Mouse (Mus musculus) limb, embryonic 11.5 days (tissue): Measurements from ENCODE around the gene Ankrd44. TPM values are rescaled to one million over a fixed set of nuclear protein-coding genes. Genes with fewer than 3 reads are reported as not detected.

ENCODE experiments used
- ATAC-seq: fragments of 200-750 bp; cut with Nextera tagmentation; 2 replicates; pipeline ENCODE4 v1.8.0; 2017; ENCODE audit warnings: low read depth; ENCODE audit not compliant: insufficient number of reproducible peaks, low FRiP score, low TSS enrichment
- DNase-seq: peaks from one replicate; pipeline ENCODE4 v3.0.0-alpha.2; 2015; ENCODE audit warnings: low spot score
- H3K27ac ChIP-seq: fragments of 300-500 bp; sonication (generic); replicated peaks from 2 replicates; pipeline ENCODE4 v1.5.1; 2014; ENCODE audit warnings: low read depth, mild to moderate bottlenecking, low read length
- H3K27me3 ChIP-seq: fragments of 300-500 bp; sonication (generic); 2 replicates; pipeline ENCODE4 v1.6.1; 2014; ENCODE audit warnings: mild to moderate bottlenecking, low read length, mixed read lengths; ENCODE audit not compliant: control insufficient read depth, insufficient read depth
- H3K36me3 ChIP-seq: fragments of 300-500 bp; sonication (generic); 2 replicates; pipeline ENCODE4 v1.6.1; 2014; ENCODE audit warnings: mild to moderate bottlenecking, low read length, moderate library complexity, mixed read lengths; ENCODE audit not compliant: control insufficient read depth, insufficient read depth
- H3K4me1 ChIP-seq: fragments of 300-500 bp; sonication (generic); 2 replicates; pipeline ENCODE4 v1.6.1; 2014; ENCODE audit warnings: low read length, mixed read lengths; ENCODE audit not compliant: control insufficient read depth, insufficient read depth
- H3K4me2 ChIP-seq: fragments of 300-500 bp; sonication (generic); 2 replicates; pipeline ENCODE4 v1.6.1; 2014; ENCODE audit warnings: low read depth, mild to moderate bottlenecking, moderate library complexity; ENCODE audit not compliant: severe bottlenecking
- H3K4me3 ChIP-seq: fragments of 300-500 bp; sonication (generic); 2 replicates; pipeline ENCODE4 v1.5.1; 2014; ENCODE audit warnings: low read depth, low read length
- H3K9ac ChIP-seq: fragments of 300-500 bp; sonication (generic); 2 replicates; pipeline ENCODE4 v1.6.1; 2014; ENCODE audit warnings: mild to moderate bottlenecking, low read length
- H3K9me3 ChIP-seq: fragments of 300-500 bp; sonication (generic); 2 replicates; pipeline ENCODE4 v1.6.1; 2016; ENCODE audit warnings: low read length; ENCODE audit not compliant: control insufficient read depth
- WGBS: fragments of 180-500 bp; shearing (Covaris S2); extraction: QIAGEN DNeasy Blood & Tissue Kit; methylation state at CpG from one replicate; pipeline ENCODE4 v1.1.7; 2014; 5-methylcytosine and 5-hydroxymethylcytosine counted together
- polyA plus RNA-seq: library from polyadenylated mRNA; unstranded; fragments of >200 nt; fragmentation: Nextera tagmentation; extraction: Ambion mirVana; gene quantifications from 2 replicates; pipeline ENCODE4 v1.2.1, GENCODE M21; 2014

The Ankrd44 gene
- 23.5 and 24.6 TPM in 2 replicates for polyA plus RNA-seq

- Histone ChIP-seq H3K27ac (peak within 1 kb of the TSS; percentile 86), H3K9me3 (no peaks in the 10 kb centered on the region), H3K9ac (peak within 1 kb of the TSS; percentile 95), H3K4me1 (peaks cover 15% of the 10 kb centered on the region), H3K27me3 (no peaks in the 10 kb centered on the region), H3K4me2 (peak within 1 kb of the TSS; percentile 86), H3K36me3 (no peaks in the 10 kb centered on the region), H3K4me3 (peak within 1 kb of the TSS; percentile 84)
- ATAC-seq = peak; percentile 85
- WGBS = under 1% methylated on average over 71 of the region's 94 CpGs
- DNase-seq = peak; percentile 85
Observed at GRCm38 (mm10) chr1:54925971-54926771, at the start of gene Ankrd44. Ankrd44 (minus strand) TSS chr1:54926387.

DNA sequence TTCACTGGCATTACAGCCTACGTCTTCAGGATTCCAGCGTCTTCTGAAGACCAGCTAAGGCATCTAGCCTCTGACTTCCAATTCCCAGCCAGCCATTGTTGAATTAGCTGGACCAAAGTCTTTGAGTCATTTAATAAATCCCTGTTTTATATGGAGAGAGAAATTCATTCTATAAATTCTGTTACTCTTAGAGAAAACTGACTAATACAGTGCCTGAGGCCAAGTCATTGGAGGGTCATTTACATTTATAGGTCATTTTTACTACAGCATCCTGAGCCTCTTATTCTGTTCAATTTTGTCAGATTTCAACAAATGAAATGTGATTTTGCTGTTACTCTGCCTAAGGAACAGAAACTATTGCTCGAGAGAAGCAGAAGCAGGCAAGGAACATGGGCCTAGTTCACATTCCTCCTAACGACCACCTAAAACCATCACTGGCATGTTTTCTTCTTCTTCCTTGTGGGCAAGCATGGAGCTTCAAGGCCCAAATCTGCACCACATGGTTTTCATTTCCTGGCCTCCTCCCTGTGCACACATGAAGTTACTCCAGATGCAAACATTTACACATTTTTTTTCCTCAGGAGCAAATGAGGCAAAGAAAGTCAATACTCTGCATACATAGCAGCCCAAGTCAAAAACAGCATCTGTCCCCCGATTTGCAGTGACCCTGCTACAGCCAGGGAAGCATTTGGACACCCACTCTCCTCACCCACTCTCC, 45.7 kb upstream of the Ankrd44 start:
- Histone ChIP-seq H3K27ac (peak overlapping the region; percentile 57; the same call in 1 of the 2 replicates), H3K4me2 (no peak overlapping the region), H3K36me3 (no peaks in the 10 kb centered on the region), H3K4me3 (no peak overlapping the region), H3K9me3 (0 out of 2 replicates have a peak, but pooled peaks cover 4% of the 10 kb centered on the region), H3K4me1 (peaks cover 5% of the 10 kb centered on the region), H3K27me3 (no peaks in the 10 kb centered on the region), H3K9ac (no peak overlapping the region)
- 48% methylated on average over 5 of the region's 5 CpGs for WGBS
- peak; percentile 47; the same call in 1 of the 2 replicates for ATAC-seq
- DNase-seq = peak; percentile 67

DNA sequence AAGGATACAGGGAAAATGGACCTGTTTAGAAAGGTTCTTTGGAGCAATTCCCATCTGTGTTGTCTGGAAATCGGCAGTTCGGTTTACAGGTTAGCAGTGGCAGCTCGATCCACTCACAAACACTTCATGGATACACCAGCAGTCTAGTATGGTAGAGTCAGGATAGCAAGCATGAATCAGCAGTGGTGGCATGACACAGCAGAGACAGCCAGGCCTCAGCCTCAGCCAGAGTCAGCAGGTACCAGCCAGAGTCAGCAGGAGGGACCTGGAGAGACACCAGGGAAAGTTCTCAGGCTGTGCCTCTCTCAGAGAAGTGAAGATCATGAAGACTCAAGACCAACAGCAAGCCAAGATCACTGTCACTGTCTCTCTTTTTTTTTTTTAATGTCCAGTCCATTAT, 40.7 kb upstream of the Ankrd44 start:
- no peak overlapping the region for H3K4me3 ChIP-seq
- no peaks in the 10 kb centered on the region for H3K27me3 ChIP-seq
- DNase-seq (no peak), ATAC-seq (no peak)
- H3K4me1 ChIP-seq = peaks cover 2% of the 10 kb centered on the region; the same call in 1 of the 2 replicates
- H3K9ac ChIP-seq = no peak overlapping the region
- no peak overlapping the region for H3K4me2 ChIP-seq
- 93% methylated on average over 3 of the region's 3 CpGs for WGBS
- H3K36me3 ChIP-seq = no peaks in the 10 kb centered on the region
- 0 out of 2 replicates have a peak, but pooled peaks cover 4% of the 10 kb centered on the region for H3K9me3 ChIP-seq
- no peak overlapping the region for H3K27ac ChIP-seq

DNA sequence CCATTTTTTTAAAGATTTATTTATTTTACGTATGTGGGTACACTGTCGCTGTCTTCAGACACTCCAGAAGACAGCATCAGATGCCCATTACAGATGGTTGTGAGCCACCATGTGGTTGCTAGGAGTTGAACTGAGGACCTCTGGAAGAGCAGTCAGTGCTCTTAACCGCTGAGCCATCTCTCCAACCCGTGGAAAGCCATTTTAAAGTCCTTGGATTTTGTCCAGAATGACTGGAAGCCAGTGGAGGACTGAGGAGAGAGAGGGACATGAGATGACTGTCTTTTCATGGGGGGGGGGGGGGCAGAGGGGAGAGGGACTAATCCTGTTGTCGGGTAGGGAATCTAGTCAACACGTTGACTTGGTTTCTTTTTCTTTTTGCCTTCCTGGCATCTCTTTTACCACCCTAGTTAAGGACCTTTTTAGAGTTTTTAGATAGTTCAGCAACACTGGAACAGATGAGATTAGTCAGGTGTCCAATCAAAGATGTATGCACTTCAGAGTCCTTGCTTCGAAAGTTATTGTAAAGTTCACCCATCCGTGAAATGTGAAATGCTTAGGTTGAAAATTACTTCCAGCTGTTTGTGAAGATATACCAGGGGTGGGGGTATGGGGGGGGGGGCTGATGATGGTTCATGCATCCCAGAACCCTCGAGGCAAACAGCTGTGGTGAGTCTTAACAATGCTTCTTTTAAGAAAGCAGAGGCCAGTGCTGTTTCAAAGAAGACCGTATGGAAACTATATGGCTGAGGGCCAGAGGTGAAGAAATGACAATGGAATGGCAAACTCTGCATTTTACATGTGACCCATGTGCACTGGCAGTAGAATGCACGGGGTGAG, 39.2 kb upstream of the Ankrd44 start:
- ATAC-seq = peak; percentile 44; the same call in 1 of the 2 replicates
- Histone ChIP-seq H3K9ac (no peak overlapping the region), H3K27me3 (no peaks in the 10 kb centered on the region), H3K4me2 (no peak overlapping the region), H3K4me3 (no peak overlapping the region), H3K9me3 (0 out of 2 replicates have a peak, but pooled peaks cover 4% of the 10 kb centered on the region), H3K27ac (no peak overlapping the region), H3K4me1 (peaks cover 3% of the 10 kb centered on the region), H3K36me3 (no peaks in the 10 kb centered on the region)
- 59% methylated on average over 11 of the region's 11 CpGs for WGBS
- DNase-seq = no peak

DNA sequence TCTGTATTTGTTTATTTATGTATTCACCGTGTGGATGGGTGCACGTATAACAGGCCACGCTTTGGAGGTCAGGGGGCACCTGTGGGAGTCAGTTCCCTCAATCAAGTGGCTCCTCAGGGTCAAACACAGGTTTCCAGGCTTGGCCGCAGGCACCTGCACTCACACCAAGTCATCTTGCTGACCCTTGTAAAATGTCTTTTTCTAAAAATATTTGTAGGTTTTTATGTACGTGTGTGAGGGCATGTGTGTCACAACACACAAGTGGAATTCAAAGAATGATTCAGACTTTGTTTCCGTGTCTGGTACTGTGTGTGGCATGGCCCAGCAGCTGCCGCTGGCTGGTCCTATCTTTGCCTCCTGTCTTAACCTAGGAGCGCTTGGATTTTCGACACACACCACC, 35.5 kb upstream of the Ankrd44 start:
- H3K9me3 ChIP-seq = no peaks in the 10 kb centered on the region
- DNase-seq (no peak), ATAC-seq (no peak)
- H3K9ac ChIP-seq = no peak overlapping the region
- H3K4me1 ChIP-seq = peaks cover 5% of the 10 kb centered on the region
- H3K4me3 ChIP-seq = no peak overlapping the region
- 77% methylated on average over 9 of the region's 9 CpGs for WGBS
- no peak overlapping the region for H3K27ac ChIP-seq
- no peaks in the 10 kb centered on the region for H3K27me3 ChIP-seq
- H3K36me3 ChIP-seq = no peaks in the 10 kb centered on the region
- H3K4me2 ChIP-seq = no peak overlapping the region

GRCm38 (mm10) chr1:54960613-54961165, 34.5 kb upstream of the Ankrd44 start:
- H3K4me2 ChIP-seq = no peak overlapping the region
- no peak overlapping the region for H3K4me3 ChIP-seq
- H3K4me1 ChIP-seq = peaks cover 5% of the 10 kb centered on the region
- no peaks in the 10 kb centered on the region for H3K9me3 ChIP-seq
- no peak overlapping the region for H3K27ac ChIP-seq
- ATAC-seq (0 out of 2 replicates have a peak, but pooled peaks have one; percentile 27), DNase-seq (peak; percentile 41)
- no peaks in the 10 kb centered on the region for H3K27me3 ChIP-seq
- no peaks in the 10 kb centered on the region for H3K36me3 ChIP-seq
- no peak overlapping the region for H3K9ac ChIP-seq
- WGBS = 36% methylated on average over 9 of the region's 9 CpGs

DNA sequence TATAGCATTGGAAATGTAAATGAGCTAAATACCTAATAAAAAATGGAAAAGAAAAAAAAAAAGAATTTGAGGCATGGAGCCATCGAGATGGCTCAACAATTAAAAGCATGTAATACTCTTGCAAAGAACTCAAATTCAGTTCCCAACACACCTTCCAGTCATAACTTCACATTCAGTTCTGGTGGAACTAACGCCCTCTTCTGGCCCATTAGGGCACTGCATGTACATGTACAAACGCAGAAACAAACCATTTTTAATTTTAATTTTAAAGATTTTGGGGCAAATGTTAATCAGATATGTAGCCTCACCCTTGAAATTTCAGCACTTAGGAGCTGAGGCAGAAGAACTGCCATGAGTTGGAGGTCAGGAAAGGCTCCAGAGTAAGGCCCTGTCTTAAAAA, 32.3 kb upstream of the Ankrd44 start:
- no peak for DNase-seq
- H3K4me3 ChIP-seq = no peak overlapping the region
- H3K27ac ChIP-seq = no peak overlapping the region
- H3K27me3 ChIP-seq = no peaks in the 10 kb centered on the region
- H3K9me3 ChIP-seq = no peaks in the 10 kb centered on the region
- 68% methylated on average over 3 of the region's 3 CpGs for WGBS
- peaks cover 5% of the 10 kb centered on the region for H3K4me1 ChIP-seq
- no peak overlapping the region for H3K4me2 ChIP-seq
- no peak for ATAC-seq
- no peaks in the 10 kb centered on the region for H3K36me3 ChIP-seq
- H3K9ac ChIP-seq = no peak overlapping the region
